Mouse (Mus musculus): ENCODE results near the gene Tjp2.
"Not testable (repeated sequence)": the region's sequence is repeated elsewhere in the genome, so short reads cannot be mapped to it uniquely, and the experiment has no call there.

Tjp2 gene

DNA sequence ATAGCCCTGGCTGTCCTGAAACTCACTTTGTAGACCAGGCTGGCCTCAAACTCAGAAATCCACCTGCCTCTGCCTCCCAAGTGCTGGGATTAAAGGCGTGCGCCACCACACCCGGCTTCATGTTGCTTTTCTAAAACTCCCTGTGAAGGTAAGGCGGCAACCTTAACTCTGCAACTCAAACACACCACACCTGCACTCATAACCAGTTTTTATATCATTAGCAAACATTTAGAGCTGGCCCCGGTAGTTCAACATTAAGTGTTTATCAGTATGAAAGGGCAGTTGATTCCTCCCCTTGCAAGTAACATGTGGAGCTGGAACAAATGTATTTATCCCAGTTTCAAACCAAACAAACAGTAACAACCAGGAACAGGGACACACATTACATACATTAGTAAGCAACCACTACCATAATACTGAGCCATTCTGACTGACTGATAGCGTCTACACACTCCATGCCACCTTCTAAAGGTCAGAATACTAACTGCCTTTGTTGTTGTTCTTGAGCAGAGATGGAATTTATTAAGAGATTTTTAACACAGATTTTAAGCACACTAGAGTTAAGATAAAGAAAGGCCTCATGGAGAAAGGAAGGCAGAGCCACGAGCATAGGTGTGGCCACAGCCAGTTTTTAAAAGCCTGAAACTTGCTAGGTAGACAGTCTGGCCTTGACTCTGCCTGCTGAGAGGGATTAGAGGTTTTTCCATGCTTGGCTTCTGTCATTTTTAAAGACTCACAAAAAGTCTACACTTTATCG is 101.1 kb downstream of the Tjp2 start:
- DNase-seq (ENCODE audit: low spot score in 2 of 2) = no peak

DNA sequence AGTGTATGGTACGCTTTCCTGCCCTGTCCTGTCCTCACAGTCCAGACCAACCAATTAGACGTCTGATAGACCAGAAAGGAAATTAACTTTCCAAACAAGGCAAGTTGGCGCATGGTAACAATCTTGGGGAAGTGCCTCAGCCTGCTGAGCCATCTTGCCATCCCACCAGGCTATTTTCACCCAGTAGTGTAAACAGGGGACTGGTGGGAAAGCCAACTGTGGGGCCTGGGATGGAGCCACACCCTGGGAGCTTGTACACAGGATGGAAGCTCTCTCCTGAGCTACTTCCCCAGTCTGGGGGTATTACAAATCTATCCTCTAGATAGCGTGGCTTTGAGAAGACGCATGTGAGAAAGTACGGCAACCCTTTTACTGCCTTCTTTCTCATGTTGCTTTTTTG is 101.7 kb downstream of the Tjp2 start:
- DNase-seq (ENCODE audit: low spot score in 2 of 2) = no peak

DNA sequence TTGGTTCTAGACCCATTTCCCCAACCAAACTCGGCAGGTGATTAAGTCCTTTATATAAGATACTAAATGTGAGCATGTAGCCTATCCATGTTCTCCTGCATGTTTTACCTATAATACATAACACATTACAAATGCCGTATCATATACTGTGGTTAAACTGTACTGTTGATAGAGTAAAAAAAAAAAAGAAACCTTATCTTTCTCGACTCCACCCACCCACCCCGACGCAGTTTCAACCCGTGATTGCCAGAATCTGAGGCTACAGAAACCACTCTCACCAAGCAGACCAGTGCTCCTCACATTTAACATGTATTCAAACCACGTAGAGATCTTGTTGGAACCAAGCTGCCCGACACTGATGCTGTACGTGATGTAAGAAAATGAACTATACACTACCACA is 102.2 kb downstream of the Tjp2 start:
- no peak for DNase-seq (ENCODE audit: low spot score in 2 of 2)

DNA sequence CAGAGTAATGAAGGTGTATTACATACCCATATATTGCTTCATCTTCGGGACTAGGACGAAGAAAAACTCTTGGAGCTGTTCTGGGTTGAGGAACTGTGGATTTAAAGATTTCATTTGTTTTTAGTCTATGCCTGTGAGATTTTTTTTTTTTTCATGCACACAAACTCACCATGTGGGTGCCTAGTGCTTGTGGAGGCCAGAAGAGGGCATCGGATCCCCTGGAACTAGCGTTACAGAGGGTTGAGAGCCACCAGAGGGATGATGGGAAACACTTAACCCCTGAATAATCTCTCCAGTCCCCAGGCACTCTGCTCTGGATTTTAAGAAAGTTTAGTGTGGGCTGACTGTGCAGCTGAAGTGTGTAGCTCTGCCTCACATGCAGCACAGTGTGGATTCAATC is 104.0 kb downstream of the Tjp2 start:
- no peak for DNase-seq (ENCODE audit: low spot score in 2 of 2)

DNA sequence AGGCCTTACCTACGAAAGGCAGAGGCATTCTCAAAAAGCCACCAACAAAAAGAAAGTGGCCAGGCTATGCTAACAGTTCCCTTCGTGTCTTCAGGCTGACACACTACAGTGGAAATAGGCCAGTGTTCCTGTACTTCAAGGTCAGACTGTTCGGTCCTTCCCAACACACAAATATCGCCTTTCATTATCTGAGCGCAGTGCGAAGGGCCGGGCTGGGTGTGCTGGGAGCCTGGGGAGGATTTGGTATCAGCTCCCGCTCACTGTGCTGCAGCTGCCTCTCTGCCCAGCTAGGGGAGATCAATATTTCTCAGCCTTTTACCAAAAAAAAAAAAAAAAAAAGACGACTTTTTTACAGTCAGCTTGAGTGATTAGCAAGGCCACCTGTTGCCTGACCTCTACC is 106.1 kb downstream of the Tjp2 start:
- no peak for DNase-seq (ENCODE audit: low spot score in 2 of 2)

DNA sequence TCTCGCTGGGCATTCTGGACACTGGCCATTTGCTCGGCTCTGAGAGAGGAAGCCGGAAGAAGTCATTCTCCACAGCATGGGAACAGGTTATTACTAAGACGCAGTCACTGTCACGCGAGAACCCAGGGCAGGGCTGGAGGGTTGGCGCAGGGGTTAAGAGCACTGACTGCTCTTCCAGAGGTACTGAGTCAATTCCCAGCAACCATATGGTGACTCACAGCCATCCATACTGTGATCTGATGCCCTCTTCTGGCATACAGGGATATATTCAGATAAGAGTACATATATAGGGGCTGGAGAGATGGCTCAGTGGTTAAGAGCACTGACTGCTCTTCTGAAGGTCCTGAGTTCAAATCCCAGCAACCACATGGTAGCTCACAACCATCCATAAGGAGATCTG is 113.2 kb downstream of the Tjp2 start:
- DNase-seq (ENCODE audit: low spot score in 2 of 2) = no peak

DNA sequence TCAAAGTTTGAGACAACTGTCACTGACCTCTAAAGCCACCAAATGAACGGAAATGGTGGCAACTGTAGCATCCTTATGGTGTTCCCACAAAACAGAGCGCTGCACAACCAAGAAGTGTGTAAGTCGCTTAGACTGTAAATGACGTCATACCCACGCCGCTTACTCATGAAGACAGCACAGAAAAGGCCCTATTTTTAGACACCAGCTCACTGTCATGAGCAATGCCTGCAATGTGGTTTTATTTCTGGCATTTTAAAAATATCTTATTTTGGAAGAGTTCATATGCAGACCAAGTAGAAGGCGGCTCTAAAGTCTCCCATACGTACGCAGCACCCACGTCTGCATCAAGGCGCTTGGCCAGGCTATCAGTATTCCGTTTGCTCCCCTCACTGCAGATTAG is 117.1 kb downstream of the Tjp2 start:
- no peak for DNase-seq (ENCODE audit: low spot score in 2 of 2)

DNA sequence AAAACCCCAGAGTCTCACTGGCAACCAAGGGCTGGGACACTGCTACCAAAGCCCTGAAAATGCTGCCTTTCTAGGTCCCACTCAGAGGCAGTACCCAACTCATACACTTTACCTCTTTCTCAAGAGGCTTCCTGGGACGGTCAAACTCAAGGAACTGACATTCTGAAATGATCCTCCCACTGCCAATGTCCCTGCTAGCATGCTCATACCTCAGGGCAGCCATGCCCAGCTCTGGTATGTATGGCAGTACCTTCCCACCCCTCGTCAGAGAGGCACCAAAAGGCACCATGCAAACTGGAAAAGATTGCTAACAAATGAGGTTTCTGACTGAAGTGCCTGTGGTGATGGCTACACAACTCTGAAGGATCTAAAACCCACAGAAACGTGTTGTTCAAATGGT is 121.0 kb downstream of the Tjp2 start:
- DNase-seq (ENCODE audit: low spot score in 2 of 2) = no peak

DNA sequence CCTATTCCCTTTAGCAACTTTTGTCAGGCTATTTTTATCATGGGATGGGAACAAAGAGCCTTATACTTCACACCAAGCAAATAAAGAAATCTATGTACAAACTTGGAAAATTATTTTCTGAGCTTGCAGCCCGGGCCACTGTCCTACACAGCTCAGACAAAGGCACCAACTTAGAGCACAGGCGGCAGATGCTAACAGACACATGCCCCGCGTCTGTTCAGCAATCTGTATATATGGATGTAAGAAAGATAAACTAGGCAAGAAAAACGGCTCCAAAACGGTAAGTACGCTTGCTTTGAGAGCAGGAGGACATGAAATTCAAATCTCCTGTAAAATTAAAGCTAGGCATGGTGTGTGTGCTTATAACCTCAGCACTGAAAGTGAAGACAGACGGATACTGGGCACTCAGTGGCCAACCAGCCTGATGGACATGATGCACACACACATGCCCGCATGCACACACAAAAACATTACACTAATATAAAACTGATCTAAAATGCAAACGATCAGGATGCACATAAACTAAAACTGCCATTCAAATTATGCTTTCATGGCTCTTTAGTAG is 122.2 kb downstream of the Tjp2 start:
- DNase-seq (ENCODE audit: low spot score in 2 of 2) = no peak

DNA sequence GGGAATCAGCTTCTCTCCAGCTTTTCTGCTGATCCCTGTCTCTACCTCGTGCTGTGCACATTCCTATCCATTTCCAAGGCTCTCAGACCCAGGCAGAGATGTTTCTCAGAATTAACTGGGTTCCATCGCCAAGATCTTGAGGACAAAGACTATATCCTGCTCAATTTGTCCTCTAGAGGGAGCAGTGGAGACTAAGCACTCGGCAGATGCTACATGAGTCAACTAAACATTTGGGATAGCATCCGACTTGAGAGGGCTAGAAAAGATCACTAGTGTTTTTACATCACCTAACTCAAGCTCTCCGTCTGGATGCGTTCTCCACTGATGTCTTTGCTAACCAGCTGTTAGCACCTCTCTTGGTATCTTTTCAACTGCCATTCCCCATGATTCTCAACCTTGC is 123.6 kb downstream of the Tjp2 start:
- no peak for DNase-seq (ENCODE audit: low spot score in 2 of 2)

DNA sequence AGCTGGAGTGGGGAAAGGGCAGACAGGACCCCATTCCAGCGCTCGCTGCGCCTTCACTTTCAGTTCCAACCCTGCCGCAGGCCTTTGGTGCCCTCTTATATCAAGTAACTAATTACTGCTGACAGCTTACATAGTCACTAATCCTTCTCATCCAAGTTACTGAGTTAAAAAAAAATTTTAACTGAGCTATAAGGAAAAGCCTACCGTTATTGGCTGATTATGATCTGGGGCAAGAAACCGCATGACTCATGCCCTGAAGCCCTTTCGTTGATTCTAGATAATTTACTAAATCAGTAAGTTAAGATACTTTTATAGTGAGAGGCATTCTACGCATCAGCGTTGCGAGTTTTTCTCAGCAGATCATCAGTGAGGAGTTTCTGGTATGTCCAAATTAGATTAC is 126.1 kb downstream of the Tjp2 start:
- DNase-seq (ENCODE audit: low spot score in 2 of 2) = no peak

DNA sequence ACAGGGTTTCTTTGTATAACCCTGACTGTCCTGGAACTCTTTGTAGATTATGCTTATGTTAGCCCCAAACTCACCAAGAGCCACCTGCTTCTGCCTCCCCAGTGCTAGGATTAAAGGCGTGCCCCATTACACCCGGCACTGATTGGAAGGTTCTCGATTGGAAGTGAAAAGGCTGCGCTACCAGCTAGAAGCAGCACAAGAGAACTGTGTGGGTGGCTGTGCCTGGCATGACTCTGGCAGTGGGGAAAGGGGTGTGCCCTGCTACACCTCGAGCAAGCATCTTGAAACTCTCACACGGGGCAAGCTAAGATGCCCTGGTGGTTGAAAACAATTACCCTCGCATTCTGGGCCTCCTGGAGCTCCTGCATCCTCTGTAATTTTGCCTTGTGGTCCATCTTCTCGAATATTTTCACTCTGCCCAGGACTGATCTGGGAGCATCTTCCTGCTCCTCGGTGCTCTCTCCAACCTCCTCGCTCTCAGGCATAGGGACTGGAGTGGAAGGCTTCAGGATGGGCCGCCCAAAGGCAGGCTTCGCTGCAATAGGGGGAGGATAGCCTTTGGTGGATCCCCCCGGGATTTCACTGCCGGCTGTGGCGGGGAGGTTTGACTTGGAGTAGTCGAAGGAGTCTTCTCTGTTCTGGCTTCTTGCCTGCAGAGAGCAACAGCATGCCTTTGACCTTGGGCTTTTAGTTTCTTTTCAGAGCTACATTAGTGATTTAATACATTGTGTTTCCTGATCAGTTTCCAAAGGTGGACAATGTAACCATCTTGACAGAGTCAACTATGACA is 127.0 kb downstream of the Tjp2 start:
- DNase-seq (ENCODE audit: low spot score in 2 of 2) = no peak

DNA sequence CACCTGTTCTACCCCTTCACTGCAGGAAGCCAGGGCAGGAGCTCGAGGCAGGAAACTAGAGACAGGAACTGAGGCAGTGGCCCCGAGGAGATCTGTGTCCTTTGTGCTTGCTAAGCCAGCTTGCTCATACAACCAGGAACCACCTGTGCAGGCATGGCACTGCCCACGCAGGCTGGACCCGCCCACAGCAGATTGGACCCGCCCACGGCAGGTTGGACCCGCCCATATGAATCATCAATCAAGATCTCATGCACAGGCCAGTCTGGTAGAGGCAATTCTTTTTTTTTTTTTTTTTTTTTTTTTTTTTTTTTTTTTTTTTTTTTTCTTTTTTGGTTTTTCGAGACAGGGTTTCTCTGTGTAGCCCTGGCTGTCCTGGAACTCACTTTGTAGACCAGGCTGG is 132.8 kb downstream of the Tjp2 start:
- not testable (repeated sequence) for DNase-seq (ENCODE audit: low spot score in 2 of 2)

DNA sequence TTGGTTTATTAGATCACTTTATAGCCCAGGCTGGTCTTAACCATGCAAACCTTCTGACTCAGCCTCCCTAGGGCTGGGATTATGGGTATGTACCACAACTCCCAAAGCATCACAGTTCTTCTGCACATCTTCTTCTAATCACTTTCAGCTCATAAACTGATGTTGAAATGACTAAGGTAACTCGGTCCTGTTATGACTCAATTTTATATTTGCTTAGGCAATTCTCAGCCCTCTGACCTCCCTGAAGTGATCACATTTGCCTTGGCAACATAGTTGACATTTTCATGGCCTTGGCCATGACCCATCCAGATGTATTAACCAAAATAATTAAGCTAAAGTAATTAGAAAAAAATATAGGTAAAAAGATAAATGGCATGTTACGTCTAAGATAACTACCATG is 134.5 kb downstream of the Tjp2 start:
- DNase-seq (ENCODE audit: low spot score in 2 of 2) = no peak

DNA sequence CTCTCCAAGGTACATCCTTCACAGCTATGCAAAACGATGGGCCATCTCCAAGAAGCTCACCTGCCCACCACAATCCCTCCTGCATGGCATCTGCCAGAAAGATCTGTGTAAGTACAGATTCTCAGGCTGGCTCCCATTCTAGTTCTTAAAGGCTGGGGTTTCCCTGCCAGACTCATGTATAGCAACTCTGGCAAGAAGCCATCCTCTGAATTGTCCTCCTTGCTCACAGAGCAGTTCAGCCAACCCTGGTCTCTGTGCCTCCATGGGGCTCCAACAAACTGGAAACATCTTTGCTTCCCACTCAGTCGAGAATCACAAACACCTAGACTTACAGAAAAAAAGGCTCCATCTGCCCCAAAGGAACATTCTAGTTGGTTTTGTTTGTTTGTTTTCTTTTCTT is 139.5 kb downstream of the Tjp2 start:
- DNase-seq (ENCODE audit: low spot score in 2 of 2) = no peak

DNA sequence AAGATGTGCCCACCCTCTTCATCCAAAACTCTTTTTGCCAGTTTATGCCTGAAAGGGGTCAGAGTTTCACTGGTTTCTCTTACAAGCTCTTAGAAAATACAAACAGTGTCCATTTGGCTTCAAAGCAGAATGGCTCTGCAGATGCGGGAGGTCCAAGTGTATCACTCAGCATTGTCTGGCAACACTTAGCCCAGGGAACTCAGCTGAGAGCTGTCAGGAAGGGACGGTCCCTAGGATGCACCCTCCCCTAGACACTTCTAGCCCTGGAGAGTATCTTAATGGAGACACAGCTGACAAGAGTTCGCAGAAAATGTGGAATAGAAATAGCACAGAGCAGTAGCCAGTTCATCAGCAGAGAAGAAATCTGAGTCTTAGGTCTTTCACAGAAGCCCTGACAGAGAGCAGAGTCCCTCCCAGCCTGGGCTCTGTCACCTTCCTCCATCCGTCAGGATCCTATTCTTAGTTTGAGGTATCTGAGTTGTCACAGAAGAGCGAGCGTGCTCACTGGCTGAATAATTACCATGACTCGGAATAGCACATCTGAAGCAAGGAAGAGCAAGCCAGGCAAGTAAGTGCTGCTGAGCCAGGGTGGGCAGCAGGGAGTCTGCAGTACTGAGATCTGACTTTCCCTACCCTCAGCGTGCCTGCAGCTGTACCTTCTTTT is 144.3 kb downstream of the Tjp2 start:
- no peak for DNase-seq (ENCODE audit: low spot score in 2 of 2)

DNA sequence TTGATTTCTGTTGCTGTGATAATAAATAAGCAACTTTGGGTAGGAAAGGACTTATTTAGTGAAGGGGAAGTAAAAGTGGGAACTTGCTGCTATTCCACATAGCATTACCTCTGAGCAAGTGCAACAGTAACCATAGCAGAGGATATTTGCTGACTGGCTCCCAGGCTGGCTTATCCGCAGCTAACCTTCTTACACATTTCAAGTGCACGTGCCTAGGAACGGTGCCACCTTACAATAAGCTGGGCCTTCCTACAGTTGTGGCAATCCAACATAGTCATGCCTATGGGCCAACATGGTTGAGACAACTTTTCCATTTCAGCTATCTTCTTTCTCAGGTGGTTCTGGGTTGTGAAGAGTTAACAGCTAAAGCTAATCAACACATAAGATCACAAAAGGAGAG is 147.2 kb downstream of the Tjp2 start:
- DNase-seq (ENCODE audit: low spot score in 2 of 2) = no peak

DNA sequence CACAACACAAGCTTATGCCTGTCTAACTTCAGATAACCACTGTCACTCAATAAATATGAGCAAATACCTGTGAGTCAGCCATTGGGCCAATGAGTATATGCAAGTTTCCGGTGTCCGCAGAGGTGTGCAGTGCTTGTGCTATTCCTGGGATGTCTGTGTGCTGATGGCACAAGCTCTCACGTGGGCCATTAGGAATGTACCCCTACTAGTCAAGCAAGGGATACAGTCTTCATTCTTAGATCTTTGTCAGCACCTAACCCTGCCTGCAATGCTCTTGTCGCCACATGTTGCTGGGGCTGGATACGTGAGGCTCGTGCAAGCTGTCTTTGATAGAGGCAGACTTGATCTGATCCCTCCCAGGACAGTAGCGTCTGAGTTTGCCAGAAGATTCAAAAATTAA is 148.3 kb downstream of the Tjp2 start:
- no peak for DNase-seq (ENCODE audit: low spot score in 2 of 2)

DNA sequence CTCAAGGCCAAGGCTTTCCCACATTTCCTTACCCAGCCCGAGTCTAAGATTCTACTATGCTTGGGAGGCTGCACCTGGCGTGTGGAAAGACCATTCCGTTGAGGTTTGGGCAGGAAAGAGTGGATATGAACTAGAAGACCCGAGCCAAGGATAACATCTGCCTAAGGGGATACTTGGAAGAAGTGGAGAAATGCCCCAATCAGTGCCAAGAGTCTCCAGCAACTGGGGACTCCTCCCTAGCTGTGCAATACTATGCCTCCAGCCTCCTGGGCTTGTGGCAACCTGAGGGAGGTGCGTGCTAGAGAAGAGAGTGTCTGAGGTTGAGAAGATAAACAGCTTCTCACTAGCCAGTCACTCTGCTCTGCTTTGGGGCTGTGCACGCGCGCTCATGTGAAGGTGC is 148.9 kb downstream of the Tjp2 start:
- no peak for DNase-seq (ENCODE audit: low spot score in 2 of 2)

DNA sequence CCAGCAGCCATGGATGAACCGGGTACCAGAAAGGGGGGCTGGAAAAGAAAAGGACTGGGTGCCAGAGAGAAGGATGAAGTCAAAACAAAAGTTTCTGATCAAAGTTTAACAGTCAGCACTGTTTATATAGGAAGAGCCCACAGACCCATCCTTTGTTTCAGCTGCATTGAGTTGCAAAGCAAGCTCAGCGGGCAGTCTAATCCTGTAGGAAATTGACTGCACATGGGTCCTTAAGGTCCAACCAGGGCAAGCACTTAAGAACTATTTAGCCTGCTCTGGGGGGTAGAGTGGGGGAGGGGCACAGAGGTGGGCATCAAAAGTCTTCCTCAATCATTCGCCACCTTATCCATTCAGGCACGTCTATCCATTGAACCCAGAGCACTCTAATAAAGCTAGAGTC is 151.7 kb downstream of the Tjp2 start:
- no peak for DNase-seq (ENCODE audit: low spot score in 2 of 2)

DNA sequence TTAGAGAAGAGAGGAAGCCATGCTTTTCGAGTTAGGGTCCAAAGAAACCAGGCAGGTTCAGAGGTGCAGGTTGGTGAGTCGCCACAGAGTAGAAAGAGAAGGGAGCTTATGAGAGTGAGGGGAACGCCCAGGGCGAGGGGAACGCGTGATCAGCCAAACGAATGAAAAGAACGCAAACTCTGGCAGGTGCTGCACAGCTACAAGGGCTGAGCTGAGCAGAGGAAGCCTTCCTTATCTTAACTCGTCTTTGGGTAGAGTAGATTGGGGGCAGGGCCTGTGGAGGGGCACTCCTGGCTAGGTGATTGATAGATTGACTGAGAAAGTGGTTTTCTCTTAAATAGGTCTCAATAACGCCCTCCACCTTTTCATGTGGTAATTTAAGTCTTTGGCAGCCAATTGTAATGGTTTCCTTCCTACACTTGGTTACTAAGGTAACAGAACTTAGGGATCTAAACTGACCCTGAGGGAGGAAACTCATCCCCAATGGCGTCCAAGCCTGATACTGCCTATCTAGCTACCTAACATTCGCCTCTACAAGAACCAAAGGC is 160.4 kb downstream of the Tjp2 start:
- DNase-seq (ENCODE audit: low spot score in 2 of 2) = no peak

DNA sequence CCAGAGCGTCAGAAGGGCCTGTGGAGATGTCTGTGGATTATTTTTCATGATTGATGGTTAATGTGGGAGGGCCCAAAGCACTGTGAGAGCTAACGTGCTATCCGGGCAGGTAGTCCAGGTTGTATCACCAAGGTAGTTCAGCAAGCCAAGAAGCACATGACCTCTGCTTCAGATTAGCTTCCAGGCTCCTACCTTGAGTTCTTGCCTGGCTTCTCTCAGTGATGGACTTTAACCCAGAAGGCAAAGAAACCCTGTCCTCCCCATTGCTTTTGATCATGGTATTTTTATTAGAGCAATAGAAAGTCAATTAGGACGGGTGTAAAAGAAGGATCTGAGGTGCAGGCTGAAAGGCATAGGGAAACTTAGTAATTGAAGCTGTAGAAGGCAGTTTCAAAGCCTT is 161.2 kb downstream of the Tjp2 start:
- DNase-seq (ENCODE audit: low spot score in 2 of 2) = no peak
